Mouse (Mus musculus): ENCODE data around the gene Pax5. TPM values are rescaled to one million over a fixed set of nuclear protein-coding genes. Genes with fewer than 3 reads are reported as not detected.

Pax5 gene
- total and polyA plus RNA-seq, 3 experiments: 0.68 to 1.5 (median 1.1) TPM

DNA sequence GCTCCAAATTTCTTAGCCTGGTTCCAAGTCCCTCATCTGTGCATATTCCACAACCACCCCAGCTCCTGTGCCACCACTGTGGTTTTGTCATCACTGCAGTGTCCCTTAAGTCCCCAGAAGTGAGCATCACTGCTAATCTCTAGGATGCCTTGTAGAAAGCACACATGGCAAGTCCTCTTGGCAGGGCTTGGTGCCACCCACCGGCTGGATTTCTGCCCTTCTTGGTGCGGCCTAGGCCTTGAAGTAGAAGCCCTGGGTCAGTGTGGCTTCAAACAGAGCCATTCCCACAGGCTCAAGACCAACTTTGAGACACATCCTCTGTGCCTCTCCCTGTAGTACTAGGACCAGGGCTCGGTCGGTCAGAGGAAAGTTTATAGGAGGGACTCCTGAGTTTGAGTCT lies 174.6 kb downstream of the Pax5 start:
- 83% methylated on average over 4 of the region's 4 CpGs for WGBS
- intact Hi-C loops (cut with DNase I): no loop called here
- Histone ChIP-seq H3K9ac (ENCODE audit: low read depth, low read length) (no peak overlapping the region), H3K36me3 (ENCODE audit: control insufficient read depth, insufficient read depth, low read length) (no peaks in the 10 kb centered on the region), H3K27ac (no peak overlapping the region), H3K79me2 (replicated peaks; ENCODE audit: control insufficient read depth, insufficient read depth, low read length) (no peaks in the 10 kb centered on the region), H3K4me1 (ENCODE audit: control insufficient read depth, insufficient read depth, low read length) (no peaks in the 10 kb centered on the region), H3K4me3 (no peak overlapping the region), H3K27me3 (ENCODE audit: control insufficient read depth, insufficient read depth, low read length) (no peaks in the 10 kb centered on the region)
- TF ChIP-seq POLR2A (IDR thresholded peaks at IDR 0.05; ENCODE audit: insufficient read depth, low read depth, low read length) (no peak), CTCF (IDR thresholded peaks at IDR 0.05) (no peak), EP300 (IDR thresholded peaks at IDR 0.05; ENCODE audit: insufficient read depth, low read depth, low read length) (no peak)
- DNase-seq: no peak

DNA sequence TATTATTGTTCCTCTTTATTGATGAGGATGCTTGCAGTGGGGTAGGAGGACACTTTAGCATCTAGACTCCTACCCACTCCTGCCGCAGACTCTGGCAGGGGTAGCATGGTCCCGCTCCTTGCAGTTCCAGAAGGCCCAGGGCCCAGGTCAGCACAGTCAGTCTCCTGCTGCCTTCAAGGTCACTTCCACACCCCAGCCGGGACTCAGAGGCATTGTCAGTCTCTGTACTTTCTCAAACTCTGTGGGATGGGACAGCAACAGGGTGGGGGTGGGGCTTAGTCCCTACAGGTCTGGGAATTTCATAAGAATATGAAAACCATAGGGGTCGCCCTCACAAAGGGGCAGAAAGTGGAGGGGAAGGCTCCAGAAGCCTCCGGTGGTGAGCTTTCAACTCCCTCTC lies 177.0 kb downstream of the Pax5 start:
- Histone ChIP-seq H3K4me3 (no peak overlapping the region), H3K27me3 (ENCODE audit: control insufficient read depth, insufficient read depth, low read length) (no peaks in the 10 kb centered on the region), H3K36me3 (ENCODE audit: control insufficient read depth, insufficient read depth, low read length) (no peaks in the 10 kb centered on the region), H3K4me1 (ENCODE audit: control insufficient read depth, insufficient read depth, low read length) (no peaks in the 10 kb centered on the region), H3K9ac (ENCODE audit: low read depth, low read length) (no peak overlapping the region), H3K79me2 (replicated peaks; ENCODE audit: control insufficient read depth, insufficient read depth, low read length) (no peaks in the 10 kb centered on the region), H3K27ac (no peak overlapping the region)
- intact Hi-C loops (cut with DNase I): no loop called here
- no peak for DNase-seq
- TF ChIP-seq CTCF (IDR thresholded peaks at IDR 0.05) (no peak), EP300 (IDR thresholded peaks at IDR 0.05; ENCODE audit: insufficient read depth, low read depth, low read length) (no peak), POLR2A (IDR thresholded peaks at IDR 0.05; ENCODE audit: insufficient read depth, low read depth, low read length) (no peak)
- WGBS: 65% methylated on average over 5 of the region's 5 CpGs

DNA sequence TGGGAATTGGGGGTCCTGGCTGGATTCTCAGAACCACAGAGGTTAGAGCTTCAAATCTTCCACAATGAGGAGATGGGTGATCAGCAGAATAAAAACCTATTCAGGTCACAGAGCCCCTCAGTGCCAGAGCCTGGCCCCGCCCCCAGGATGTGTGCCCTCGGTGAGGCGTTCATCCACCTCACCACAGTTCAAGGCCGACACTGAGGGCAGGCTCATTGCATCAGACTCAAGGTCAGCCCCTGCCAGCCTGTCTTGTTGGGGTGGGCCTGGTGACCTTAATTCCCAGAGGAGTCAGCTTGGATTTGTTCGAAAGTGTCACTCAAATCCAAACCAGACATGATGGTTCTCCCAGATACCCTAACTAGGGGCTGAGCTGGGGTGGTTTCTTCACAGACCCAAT lies 177.6 kb downstream of the Pax5 start:
- no peaks in the 10 kb centered on the region for H3K4me1 ChIP-seq (ENCODE audit: control insufficient read depth, insufficient read depth, low read length)
- H3K36me3 ChIP-seq (ENCODE audit: control insufficient read depth, insufficient read depth, low read length): no peaks in the 10 kb centered on the region
- no peak overlapping the region for H3K27ac ChIP-seq
- H3K9ac ChIP-seq (ENCODE audit: low read depth, low read length): no peak overlapping the region
- intact Hi-C loops (cut with DNase I): no loop called here
- TF ChIP-seq CTCF (IDR thresholded peaks at IDR 0.05) (no peak), EP300 (IDR thresholded peaks at IDR 0.05; ENCODE audit: insufficient read depth, low read depth, low read length) (no peak)
- 56% methylated on average over 5 of the region's 5 CpGs for WGBS
- H3K4me3 ChIP-seq: no peak overlapping the region
- no peak for DNase-seq
- no peaks in the 10 kb centered on the region for H3K79me2 ChIP-seq (replicated peaks; ENCODE audit: control insufficient read depth, insufficient read depth, low read length)
- H3K27me3 ChIP-seq (ENCODE audit: control insufficient read depth, insufficient read depth, low read length): no peaks in the 10 kb centered on the region

DNA sequence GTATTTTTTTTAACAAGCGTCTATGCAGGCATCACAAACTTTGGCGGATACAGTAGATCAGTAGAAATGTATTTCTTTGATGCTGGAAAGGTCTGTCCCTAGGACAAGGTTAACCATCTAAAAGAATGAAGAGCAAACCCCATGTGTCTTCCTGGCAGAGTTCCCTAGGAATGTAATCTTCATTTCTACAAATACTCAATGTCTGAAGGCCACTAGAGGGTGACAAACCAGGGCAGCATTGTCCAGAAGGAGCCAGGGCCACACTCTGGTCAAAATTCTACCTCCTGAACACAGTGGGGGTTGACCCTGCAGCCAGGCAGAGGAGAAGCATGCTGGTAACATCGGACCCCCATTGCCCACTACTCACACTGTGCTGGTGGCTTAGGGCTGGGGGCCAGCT lies 185.0 kb downstream of the Pax5 start:
- Histone ChIP-seq H3K9ac (ENCODE audit: low read depth, low read length) (no peak overlapping the region), H3K79me2 (replicated peaks; ENCODE audit: control insufficient read depth, insufficient read depth, low read length) (no peaks in the 10 kb centered on the region), H3K4me3 (no peak overlapping the region), H3K27ac (no peak overlapping the region), H3K36me3 (ENCODE audit: control insufficient read depth, insufficient read depth, low read length) (no peaks in the 10 kb centered on the region), H3K4me1 (ENCODE audit: control insufficient read depth, insufficient read depth, low read length) (no peaks in the 10 kb centered on the region), H3K27me3 (ENCODE audit: control insufficient read depth, insufficient read depth, low read length) (no peaks in the 10 kb centered on the region)
- intact Hi-C loops (cut with DNase I): no loop called here
- TF ChIP-seq EP300 (IDR thresholded peaks at IDR 0.05; ENCODE audit: insufficient read depth, low read depth, low read length) (no peak), POLR2A (IDR thresholded peaks at IDR 0.05; ENCODE audit: insufficient read depth, low read depth, low read length) (no peak), CTCF (IDR thresholded peaks at IDR 0.05) (no peak)
- no peak for DNase-seq
- 75% methylated on average over 3 of the region's 3 CpGs for WGBS

DNA sequence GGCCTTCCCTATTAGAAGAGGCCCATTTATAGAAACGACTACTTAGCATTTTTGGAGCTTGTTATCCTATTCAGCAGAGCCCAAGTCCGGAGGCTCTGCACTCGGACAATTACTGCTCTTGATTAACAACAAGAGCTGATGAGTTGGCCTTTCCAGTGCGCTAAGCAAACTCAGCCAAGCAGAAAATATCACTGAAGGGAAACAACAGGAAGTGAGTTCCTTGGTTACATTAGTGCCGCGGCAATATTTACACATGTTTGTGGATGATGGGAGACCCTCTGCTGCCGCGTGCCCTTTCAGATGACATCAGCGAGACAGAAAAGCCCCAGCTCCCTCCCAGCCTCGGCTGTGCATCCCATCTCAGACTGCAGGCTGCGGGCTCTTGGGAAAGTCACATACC lies 191.4 kb downstream of the Pax5 start:
- Histone ChIP-seq H3K79me2 (replicated peaks; ENCODE audit: control insufficient read depth, insufficient read depth, low read length) (no peaks in the 10 kb centered on the region), H3K36me3 (ENCODE audit: control insufficient read depth, insufficient read depth, low read length) (no peaks in the 10 kb centered on the region), H3K27ac (no peak overlapping the region), H3K4me3 (no peak overlapping the region), H3K4me1 (ENCODE audit: control insufficient read depth, insufficient read depth, low read length) (no peaks in the 10 kb centered on the region), H3K9ac (ENCODE audit: low read depth, low read length) (no peak overlapping the region), H3K27me3 (ENCODE audit: control insufficient read depth, insufficient read depth, low read length) (no peaks in the 10 kb centered on the region)
- no peak for DNase-seq
- TF ChIP-seq CTCF (IDR thresholded peaks at IDR 0.05) (no peak), EP300 (IDR thresholded peaks at IDR 0.05; ENCODE audit: insufficient read depth, low read depth, low read length) (no peak), POLR2A (IDR thresholded peaks at IDR 0.05; ENCODE audit: insufficient read depth, low read depth, low read length) (no peak)
- WGBS: 66% methylated on average over 11 of the region's 11 CpGs
- intact Hi-C loops (cut with DNase I): no loop called here

DNA sequence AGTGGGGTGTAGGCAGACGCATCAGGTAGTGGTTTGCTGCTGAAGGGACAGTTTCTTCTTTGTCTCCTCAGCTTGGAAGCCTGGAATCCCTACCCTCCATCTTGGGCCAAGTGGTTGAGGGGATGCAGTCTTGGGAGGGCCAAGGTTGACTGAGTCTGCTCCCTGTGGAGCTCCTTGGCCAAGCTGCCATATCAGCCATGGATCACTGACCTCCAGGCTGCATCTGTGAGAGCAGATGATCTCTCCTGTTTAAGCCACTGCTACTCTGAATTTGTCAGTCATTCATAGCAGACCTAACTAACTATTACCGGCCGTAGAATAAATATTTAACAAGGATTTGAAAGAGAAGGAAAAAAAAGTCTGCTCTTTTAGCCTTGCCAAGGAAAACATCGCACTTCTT lies 196.3 kb downstream of the Pax5 start:
- Histone ChIP-seq H3K79me2 (replicated peaks; ENCODE audit: control insufficient read depth, insufficient read depth, low read length) (no peaks in the 10 kb centered on the region), H3K9ac (ENCODE audit: low read depth, low read length) (no peak overlapping the region), H3K36me3 (ENCODE audit: control insufficient read depth, insufficient read depth, low read length) (no peaks in the 10 kb centered on the region), H3K4me3 (no peak overlapping the region), H3K27ac (no peak overlapping the region), H3K4me1 (ENCODE audit: control insufficient read depth, insufficient read depth, low read length) (no peaks in the 10 kb centered on the region), H3K27me3 (ENCODE audit: control insufficient read depth, insufficient read depth, low read length) (no peaks in the 10 kb centered on the region)
- intact Hi-C loops (cut with DNase I): no loop called here
- TF ChIP-seq CTCF (IDR thresholded peaks at IDR 0.05): no peak
- TF ChIP-seq EP300 (IDR thresholded peaks at IDR 0.05; ENCODE audit: insufficient read depth, low read depth, low read length): no peak
- no peak for TF ChIP-seq POLR2A (IDR thresholded peaks at IDR 0.05; ENCODE audit: insufficient read depth, low read depth, low read length)
- 76% methylated on average over 4 of the region's 4 CpGs for WGBS
- DNase-seq: no peak

Data from heart, adult 2 months (tissue).